Comparison of ENCODE assay signal across 13 mouse cellular contexts in the genomic region with DNA sequence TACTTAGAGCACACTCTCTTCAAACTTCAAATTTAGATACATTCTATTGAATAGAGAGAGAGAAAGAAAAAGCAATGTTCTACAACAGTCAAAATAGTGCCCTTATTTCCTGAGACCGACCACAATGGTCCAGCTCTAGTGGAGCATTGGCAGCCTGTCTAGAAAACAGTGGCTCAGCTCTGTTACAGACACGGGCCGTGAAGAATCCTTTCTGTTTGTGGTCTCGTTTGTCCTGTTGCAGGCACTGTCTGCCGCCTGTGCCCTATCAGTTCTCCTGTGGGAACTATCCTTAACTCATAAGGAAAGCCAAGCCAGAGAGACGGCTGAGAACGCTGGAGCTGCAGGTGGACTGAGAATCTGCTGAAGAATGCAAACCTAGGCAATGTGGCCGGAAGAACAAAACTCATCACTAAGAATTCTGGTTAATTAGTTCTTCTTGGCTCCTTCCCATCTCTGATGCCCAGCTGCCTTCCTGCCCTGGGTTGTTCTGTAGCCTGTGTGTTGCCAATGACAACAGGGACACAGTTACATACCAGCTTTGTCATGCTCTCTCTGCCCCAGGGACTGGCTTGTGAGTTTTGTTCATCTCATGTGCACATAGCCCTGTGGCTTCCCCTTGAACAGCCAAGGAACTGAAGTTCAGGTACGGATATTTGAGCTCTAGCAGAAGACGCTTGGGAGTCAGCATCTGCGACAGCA. TPM values are rescaled to one million over a fixed set of nuclear protein-coding genes. Genes with fewer than 3 reads are reported as not detected.
DNase-seq lines count a peak whose midpoint lies in the region; ATAC-seq and TF ChIP-seq lines count a peak whose summit lies in the region.
"Had no signal": no experiment of that assay in that cellular context is flagged by ENCODE, and none has a peak within 500 bp of the region (broad histone marks: within the 10 kb centered on the region; RNA-seq: fewer than 3 reads in every experiment).

No protein-coding gene starts in this region.

- TF ChIP-seq POLR2A in brain, embryonic 14.5 days (IDR thresholded peaks at IDR 0.05; ENCODE audit: borderline replicate concordance, extremely low read depth, insufficient read depth, insufficient read length, poor library complexity, severe bottlenecking), result no peak

- no peaks in the 10 kb centered on the region for H3K9me3 ChIP-seq in hindbrain, embryonic 15.5 days
- no peaks in the 10 kb centered on the region for H3K9me3 ChIP-seq in hindbrain, embryonic 10.5 days
- no peaks in the 10 kb centered on the region for H3K9me3 ChIP-seq in midbrain, embryonic 14.5 days (ENCODE audit: control insufficient read depth, low read length)
- no peaks in the 10 kb centered on the region for H3K9me3 ChIP-seq in midbrain, embryonic 16.5 days (replicated peaks; ENCODE audit: control insufficient read depth, low read length, poor library complexity, severe bottlenecking)
- H3K9me3 ChIP-seq: heart, embryonic 10.5 days had no signal

- H3K4me3 ChIP-seq in hindbrain, embryonic 15.5 days, result no peak overlapping the region
- H3K4me3 ChIP-seq in hindbrain, embryonic 10.5 days, result no peak overlapping the region
- H3K4me3 ChIP-seq in midbrain, embryonic 14.5 days (replicated peaks; ENCODE audit: low read depth, low read length), result no peak overlapping the region
- H3K4me3 ChIP-seq in midbrain, embryonic 16.5 days (ENCODE audit: low read depth, low read length), result no peak overlapping the region
- H3K4me3 ChIP-seq: heart, embryonic 10.5 days had no signal

- H3K27me3 ChIP-seq in hindbrain, embryonic 15.5 days, result no peaks in the 10 kb centered on the region
- H3K27me3 ChIP-seq in hindbrain, embryonic 10.5 days (ENCODE audit: insufficient read depth, poor library complexity, severe bottlenecking), result no peaks in the 10 kb centered on the region
- H3K27me3 ChIP-seq in midbrain, embryonic 14.5 days (ENCODE audit: control insufficient read depth, insufficient read depth, low read length), result no peaks in the 10 kb centered on the region
- H3K27me3 ChIP-seq in midbrain, embryonic 16.5 days (ENCODE audit: control insufficient read depth, insufficient read depth, low read depth, low read length), result no peaks in the 10 kb centered on the region

- TF ChIP-seq CTCF in brain, embryonic 14.5 days (IDR thresholded peaks at IDR 0.05; ENCODE audit: borderline replicate concordance, extremely low read depth, insufficient read depth, insufficient read length), result no peak

- no peaks in the 10 kb centered on the region for H3K36me3 ChIP-seq in hindbrain, embryonic 15.5 days
- H3K36me3 ChIP-seq in hindbrain, embryonic 10.5 days, result no peaks in the 10 kb centered on the region
- no peaks in the 10 kb centered on the region for H3K36me3 ChIP-seq in midbrain, embryonic 14.5 days (ENCODE audit: control insufficient read depth, insufficient read depth, low read length)
- no peaks in the 10 kb centered on the region for H3K36me3 ChIP-seq in midbrain, embryonic 16.5 days (ENCODE audit: control insufficient read depth, insufficient read depth, low read length)
- H3K36me3 ChIP-seq: heart, embryonic 10.5 days had no signal

- WGBS in hindbrain, embryonic 15.5 days, result 56% methylated on average over 11 of the region's 11 CpGs
- WGBS in hindbrain, embryonic 10.5 days, result 74% methylated on average over 11 of the region's 11 CpGs
- WGBS in midbrain, embryonic 14.5 days, result 58% methylated on average over 11 of the region's 11 CpGs
- 59% methylated on average over 11 of the region's 11 CpGs for WGBS in midbrain, embryonic 16.5 days

- peaks cover 10% of the 10 kb centered on the region for H3K4me1 ChIP-seq in hindbrain, embryonic 15.5 days (replicated peaks)
- peaks cover 15% of the 10 kb centered on the region for H3K4me1 ChIP-seq in hindbrain, embryonic 10.5 days (replicated peaks)
- no peaks in the 10 kb centered on the region for H3K4me1 ChIP-seq in midbrain, embryonic 14.5 days (ENCODE audit: control insufficient read depth, insufficient read depth, low read length)
- H3K4me1 ChIP-seq in midbrain, embryonic 16.5 days (ENCODE audit: control insufficient read depth, insufficient read depth, low read length), result no peaks in the 10 kb centered on the region

- no peak overlapping the region for H3K9ac ChIP-seq in hindbrain, embryonic 15.5 days
- H3K9ac ChIP-seq in midbrain, embryonic 14.5 days (replicated peaks; ENCODE audit: low read length), result no peak overlapping the region
- no peak overlapping the region; the same call in 1 of the 2 replicates for H3K9ac ChIP-seq in midbrain, embryonic 16.5 days (ENCODE audit: low read depth, low read length)
- H3K9ac ChIP-seq: liver, embryonic 14.5 days had no signal

- 0 out of 2 replicates have a peak overlapping the region, but pooled peaks have one; percentile 34 for H3K27ac ChIP-seq in hindbrain, embryonic 15.5 days (replicated peaks)
- H3K27ac ChIP-seq in hindbrain, embryonic 10.5 days, result no peak overlapping the region
- no peak overlapping the region for H3K27ac ChIP-seq in midbrain, embryonic 14.5 days (replicated peaks; ENCODE audit: low read depth, low read length)
- no peak overlapping the region for H3K27ac ChIP-seq in midbrain, embryonic 16.5 days (ENCODE audit: low read length)
- H3K27ac ChIP-seq: heart, embryonic 10.5 days; liver, embryonic 14.5 days; macrophage had no signal

- no peak for DNase-seq in hindbrain, embryonic 10.5 days (ENCODE audit: low spot score)
- peak; percentile 38 for DNase-seq in midbrain, embryonic 14.5 days
- DNase-seq in brain, embryonic 14.5 days (ENCODE audit: low read depth), result peak; percentile 55
- peak; percentile 34 to 42 for DNase-seq in kidney, postnatal 36 days
- DNase-seq in urinary bladder, postnatal 14 days (ENCODE audit: low spot score), result no peak
- no peak for DNase-seq in spleen, postnatal 10 days (ENCODE audit: low spot score in 2 of 2)
- DNase-seq: embryo, embryonic 11 days had no signal

- H3K4me2 ChIP-seq in hindbrain, embryonic 15.5 days, result peak overlapping the region; percentile 17
- H3K4me2 ChIP-seq in midbrain, embryonic 14.5 days (ENCODE audit: low read length), result no peak overlapping the region
- no peak overlapping the region for H3K4me2 ChIP-seq in midbrain, embryonic 16.5 days (ENCODE audit: low read length)

- ATAC-seq in hindbrain, embryonic 15.5 days (ENCODE audit: low FRiP score, low read depth), result 0 out of 2 replicates have a peak, but pooled peaks have one; percentile 56
- ATAC-seq in midbrain, embryonic 14.5 days (ENCODE audit: low FRiP score, low TSS enrichment), result no peak
- no peak for ATAC-seq in midbrain, embryonic 16.5 days
- ATAC-seq: activated CD4-positive, CD25-positive, alpha-beta regulatory T cell, adult 4 months had no signal

RNA-seq across cellular contexts. Expression of gene Ttc3, which starts 20.7 kb away (rescaled TPM):
- polyA plus RNA-seq in hindbrain, embryonic 15.5 days (2015; fragmentation: Nextera tagmentation; extraction: Ambion mirVana), result 845 and 859 TPM in 2 replicates
- 318 and 335 TPM in 2 replicates for polyA plus RNA-seq in hindbrain, embryonic 10.5 days (2016; fragmentation: Nextera tagmentation; extraction: Ambion mirVana)
- polyA plus RNA-seq in midbrain, embryonic 14.5 days (2014; fragmentation: Nextera tagmentation; extraction: Ambion mirVana), result 1,082 and 1,144 TPM in 2 replicates
- 1,007 and 1,053 TPM in 2 replicates for polyA plus RNA-seq in midbrain, embryonic 16.5 days (2015; fragmentation: Nextera tagmentation; extraction: Ambion mirVana)
- 290 and 425 TPM in 2 replicates for polyA plus RNA-seq in brain, embryonic 14.5 days (2012; rRNA removed)

RNA-seq across cellular contexts. Expression of gene Ripply3, which starts 21.5 kb away (rescaled TPM):
- 0.94 and 1.1 TPM in 2 replicates for polyA plus RNA-seq in hindbrain, embryonic 15.5 days (2015; fragmentation: Nextera tagmentation; extraction: Ambion mirVana)
- 5.1 and 6.9 TPM in 2 replicates for polyA plus RNA-seq in hindbrain, embryonic 10.5 days (2016; fragmentation: Nextera tagmentation; extraction: Ambion mirVana)
- polyA plus RNA-seq in midbrain, embryonic 14.5 days (2014; fragmentation: Nextera tagmentation; extraction: Ambion mirVana), result 0.70 and 1.2 TPM in 2 replicates
- polyA plus RNA-seq in midbrain, embryonic 16.5 days (2015; fragmentation: Nextera tagmentation; extraction: Ambion mirVana), result 0.46 and 1.2 TPM in 2 replicates
- 1.1 and 1.4 TPM in 2 replicates for polyA plus RNA-seq in brain, embryonic 14.5 days (2012; rRNA removed)
- polyA plus RNA-seq: macrophage had no signal

RNA-seq across cellular contexts. Expression of gene Pigp, which starts 21.9 kb away (rescaled TPM):
- 104 and 127 TPM in 2 replicates for polyA plus RNA-seq in hindbrain, embryonic 15.5 days (2015; fragmentation: Nextera tagmentation; extraction: Ambion mirVana)
- 94.7 and 96.3 TPM in 2 replicates for polyA plus RNA-seq in hindbrain, embryonic 10.5 days (2016; fragmentation: Nextera tagmentation; extraction: Ambion mirVana)
- polyA plus RNA-seq in midbrain, embryonic 14.5 days (2014; fragmentation: Nextera tagmentation; extraction: Ambion mirVana), result 103 and 163 TPM in 2 replicates
- 113 and 135 TPM in 2 replicates for polyA plus RNA-seq in midbrain, embryonic 16.5 days (2015; fragmentation: Nextera tagmentation; extraction: Ambion mirVana)
- polyA plus RNA-seq in brain, embryonic 14.5 days (2012; rRNA removed), result 76.8 and 101 TPM in 2 replicates

RNA-seq across cellular contexts. Expression of gene Hlcs, which starts 36.4 kb away (rescaled TPM):
- 9.4 and 9.6 TPM in 2 replicates for polyA plus RNA-seq in hindbrain, embryonic 15.5 days (2015; fragmentation: Nextera tagmentation; extraction: Ambion mirVana)
- polyA plus RNA-seq in hindbrain, embryonic 10.5 days (2016; fragmentation: Nextera tagmentation; extraction: Ambion mirVana), result 10.3 and 13.3 TPM in 2 replicates
- polyA plus RNA-seq in midbrain, embryonic 14.5 days (2014; fragmentation: Nextera tagmentation; extraction: Ambion mirVana), result 6.6 and 7.2 TPM in 2 replicates
- 8.6 and 10.4 TPM in 2 replicates for polyA plus RNA-seq in midbrain, embryonic 16.5 days (2015; fragmentation: Nextera tagmentation; extraction: Ambion mirVana)
- polyA plus RNA-seq in brain, embryonic 14.5 days (2012; rRNA removed), result 6.3 and 7.2 TPM in 2 replicates

Comparison
In these comparisons a context has a peak if more than half of its experiments do, and no peak if none do; other contexts are left out.
1. DNase-seq: peak in midbrain, embryonic 14.5 days (single experiment), brain, embryonic 14.5 days (single experiment) and kidney, postnatal 36 days (2 of 2); none in hindbrain, embryonic 10.5 days (single experiment), urinary bladder, postnatal 14 days (single experiment) and spleen, postnatal 10 days (0 of 2).